Mouse (Mus musculus) CD4-positive, CD25-positive, alpha-beta regulatory T cell, adult 2 months (primary cell): ENCODE data around the gene Ptprn.

Experiments
- DNase-seq: peaks from one replicate; pipeline ENCODE4 v3.0.0-alpha.2; 2012; ENCODE audit warnings: low read depth, low spot score

Ptprn gene

GRCm38 (mm10) chr1:75264091-75264880 lies at the start of gene Ptprn:
Ptprn (minus strand) TSS chr1:75264502.
- DNase-seq: no peak

- DNase-seq: no peak
These were observed 47.4 kb upstream of the Ptprn start for GRCm38 (mm10) chr1:75311694-75312093.

GRCm38 (mm10) chr1:75304662-75305061 lies 40.4 kb upstream of the Ptprn start:
- DNase-seq: no peak

- no peak for DNase-seq
These were observed 30.0 kb upstream of the Ptprn start for GRCm38 (mm10) chr1:75294294-75294693.

GRCm38 (mm10) chr1:75293331-75293701 lies 29.0 kb upstream of the Ptprn start:
- no peak for DNase-seq

GRCm38 (mm10) chr1:75292476-75293330 lies 28.4 kb upstream of the Ptprn start:
- DNase-seq: no peak

- no peak for DNase-seq
These were observed 27.0 kb upstream of the Ptprn start for GRCm38 (mm10) chr1:75291321-75291720.

GRCm38 (mm10) chr1:75290582-75290981 lies 26.3 kb upstream of the Ptprn start:
- peak; percentile 19 for DNase-seq

GRCm38 (mm10) chr1:75289888-75290431 lies 25.7 kb upstream of the Ptprn start:
- DNase-seq: no peak

GRCm38 (mm10) chr1:75289376-75289775 lies 25.1 kb upstream of the Ptprn start:
- no peak for DNase-seq

GRCm38 (mm10) chr1:75284911-75285310 lies 20.6 kb upstream of the Ptprn start:
- no peak for DNase-seq

GRCm38 (mm10) chr1:75283017-75283416 lies 18.7 kb upstream of the Ptprn start:
- DNase-seq: no peak

GRCm38 (mm10) chr1:75278228-75278627 lies 13.9 kb upstream of the Ptprn start, which contains the start of gene Resp18:
Resp18 (minus strand) TSS chr1:75278415.
- DNase-seq: no peak

- peak; percentile 33 for DNase-seq
These were observed 13.2 kb upstream of the Ptprn start for GRCm38 (mm10) chr1:75277195-75278188.

GRCm38 (mm10) chr1:75262969-75263951 lies 1.0 kb downstream of the Ptprn start:
- DNase-seq: peak; percentile 70

GRCm38 (mm10) chr1:75261278-75261677 lies 3.0 kb downstream of the Ptprn start:
- no peak for DNase-seq

- no peak for DNase-seq
These were observed 8.7 kb downstream of the Ptprn start for GRCm38 (mm10) chr1:75255516-75256046.

- no peak for DNase-seq
These were observed 9.7 kb downstream of the Ptprn start for GRCm38 (mm10) chr1:75254625-75255013.

GRCm38 (mm10) chr1:75253849-75254624 lies 10.3 kb downstream of the Ptprn start:
- peak; percentile 88 for DNase-seq
